22 mouse cellular contexts compared by ENCODE assay signal in genomic region chr8:46630932-46631331, GRCm38 (mm10).
"Had no signal": no experiment of that assay in that cellular context is flagged by ENCODE, and none has a peak within 500 bp of the region (broad histone marks: within the 10 kb centered on the region; RNA-seq: fewer than 3 reads in every experiment).

No protein-coding gene starts in this region.

- ATAC-seq: liver, postnatal 0 days; lung, postnatal 0 days; midbrain, embryonic 16.5 days had no signal

- H3K4me1 ChIP-seq: midbrain, embryonic 10.5 days; midbrain, embryonic 12.5 days had no signal

- H3K27me3 ChIP-seq: lung, embryonic 15.5 days; midbrain, embryonic 12.5 days; neural tube, embryonic 13.5 days; neural tube, embryonic 15.5 days had no signal

- DNase-seq: liver, postnatal 0 days; lung, adult 2 months; lung, postnatal 14 days; lung, postnatal 36 days; midbrain, embryonic 14.5 days; retina, postnatal 1 day; right cerebral cortex, adult 18-20 months; right cerebral cortex, postnatal 25 days; right cerebral cortex, postnatal 4 days; spleen, adult 18-20 months; thymus, adult 18-20 months; thymus, postnatal 14 days; thymus, postnatal 36 days had no signal

- H3K27ac ChIP-seq: lung, embryonic 15.5 days; macrophage; midbrain, embryonic 10.5 days; midbrain, embryonic 12.5 days; neural tube, embryonic 13.5 days; neural tube, embryonic 15.5 days had no signal

- H3K4me3 ChIP-seq: lung, embryonic 15.5 days; midbrain, embryonic 10.5 days; midbrain, embryonic 12.5 days; myocyte; neural tube, embryonic 13.5 days; neural tube, embryonic 15.5 days had no signal
